Mouse (Mus musculus): ENCODE measurements at regions not wholly inside any gene's neighbourhood (a gene's known extent, or its start where the extent isn't known, plus 50 kb on each side); places are given as distances from the start of the nearest gene placed in this dataset.
A peak's percentile ranks its signal among the peaks of the same experiment; 100 is the strongest.

- TF ChIP-seq CTCF (IDR thresholded peaks at IDR 0.05; ENCODE audit: low read depth), result 0 out of 2 replicates have a peak, but pooled peaks have one; percentile 9
- no peak for TF ChIP-seq EP300 (optimal IDR thresholded peaks at IDR 0.05)
Observed at GRCm38 (mm10) chr10:100853213-100853612, 262.9 kb downstream of the 1700017N19Rik start.
